Mouse (Mus musculus): ENCODE measurements at regions not wholly inside any gene's neighbourhood (a gene's known extent, or its start where the extent isn't known, plus 50 kb on each side); places are given as distances from the start of the nearest gene placed in this dataset.

DNA sequence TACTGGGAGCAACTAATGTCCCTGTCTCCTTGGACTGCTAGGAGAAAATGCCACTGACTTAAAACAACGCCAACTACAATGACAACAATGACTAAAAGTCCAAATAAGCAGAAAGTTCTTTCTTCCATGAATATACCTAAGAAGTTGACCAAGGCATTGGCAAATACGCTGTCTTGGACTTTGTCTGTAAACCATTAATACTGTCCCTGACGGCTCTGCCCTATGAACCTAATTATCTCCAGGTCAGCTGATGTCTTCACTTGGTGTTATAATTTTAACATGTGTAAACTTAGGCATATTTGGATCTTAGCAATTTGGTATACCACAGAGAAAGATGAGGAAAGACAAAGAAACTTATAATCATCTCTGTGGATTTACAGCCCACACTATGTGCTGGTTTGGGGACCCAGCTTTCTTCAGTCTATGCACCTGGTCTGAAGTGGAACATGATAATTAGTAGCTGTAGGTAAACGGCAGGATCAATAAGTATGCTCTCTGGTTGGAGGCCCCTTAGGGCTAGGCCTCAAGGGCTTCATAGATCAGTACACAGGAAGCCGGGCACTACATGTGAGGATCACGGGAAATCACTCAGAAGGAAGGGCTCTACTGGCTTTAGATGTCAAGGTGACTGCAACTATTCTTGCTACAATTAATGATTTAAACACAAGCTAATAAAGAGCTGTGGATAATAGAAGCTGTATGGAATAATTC lies 380.3 kb upstream of the Adgrl2 start:
- H3K4me2 ChIP-seq (replicated peaks; ENCODE audit: low read depth), result no peak overlapping the region
- no peaks in the 10 kb centered on the region for H3K9me3 ChIP-seq (ENCODE audit: control insufficient read depth)
- H3K4me1 ChIP-seq (replicated peaks; ENCODE audit: control insufficient read depth, insufficient read depth, low read length), result no peaks in the 10 kb centered on the region
- no peak for TF ChIP-seq CTCF (IDR thresholded peaks at IDR 0.05; ENCODE audit: low read depth)
- 53% methylated on average over 6 of the region's 6 CpGs for WGBS
- no peak overlapping the region for H3K9ac ChIP-seq (ENCODE audit: low read depth, low read length)
- H3K36me3 ChIP-seq (ENCODE audit: control insufficient read depth, insufficient read depth), result no peaks in the 10 kb centered on the region
- H3K27me3 ChIP-seq (replicated peaks; ENCODE audit: control insufficient read depth, insufficient read depth, low read length), result no peaks in the 10 kb centered on the region
- peak overlapping the region; percentile 60 for H3K27ac ChIP-seq (ENCODE audit: low read depth, low read length)
- ATAC-seq, result peak; percentile 93
- H3K4me3 ChIP-seq (ENCODE audit: low read depth, low read length), result no peak overlapping the region

GRCm38 (mm10) chr3:149367888-149368287 lies 377.5 kb upstream of the Adgrl2 start:
- Histone ChIP-seq H3K36me3 (ENCODE audit: control insufficient read depth, insufficient read depth) (no peaks in the 10 kb centered on the region), H3K9ac (ENCODE audit: low read depth, low read length) (no peak overlapping the region), H3K27me3 (replicated peaks; ENCODE audit: control insufficient read depth, insufficient read depth, low read length) (no peaks in the 10 kb centered on the region), H3K27ac (ENCODE audit: low read depth, low read length) (no peak overlapping the region), H3K4me3 (ENCODE audit: low read depth, low read length) (no peak overlapping the region), H3K9me3 (ENCODE audit: control insufficient read depth) (no peaks in the 10 kb centered on the region), H3K4me2 (replicated peaks; ENCODE audit: low read depth) (no peak overlapping the region), H3K4me1 (replicated peaks; ENCODE audit: control insufficient read depth, insufficient read depth, low read length) (no peaks in the 10 kb centered on the region)
- no peak for ATAC-seq
- no peak for TF ChIP-seq CTCF (IDR thresholded peaks at IDR 0.05; ENCODE audit: low read depth)
- WGBS, result 87% methylated on average over 3 of the region's 3 CpGs

- H3K9me3 ChIP-seq (ENCODE audit: control insufficient read depth), result no peaks in the 10 kb centered on the region
- H3K27me3 ChIP-seq (replicated peaks; ENCODE audit: control insufficient read depth, insufficient read depth, low read length), result no peaks in the 10 kb centered on the region
- H3K4me1 ChIP-seq (replicated peaks; ENCODE audit: control insufficient read depth, insufficient read depth, low read length), result no peaks in the 10 kb centered on the region
- no peak overlapping the region for H3K27ac ChIP-seq (ENCODE audit: low read depth, low read length)
- H3K9ac ChIP-seq (ENCODE audit: low read depth, low read length), result no peak overlapping the region
- TF ChIP-seq CTCF (IDR thresholded peaks at IDR 0.05; ENCODE audit: low read depth), result no peak
- H3K4me3 ChIP-seq (ENCODE audit: low read depth, low read length), result no peak overlapping the region
- 75% methylated on average over 2 of the region's 2 CpGs for WGBS
- ATAC-seq, result no peak
- H3K4me2 ChIP-seq (replicated peaks; ENCODE audit: low read depth), result no peak overlapping the region
- no peaks in the 10 kb centered on the region for H3K36me3 ChIP-seq (ENCODE audit: control insufficient read depth, insufficient read depth)
These were observed 369.8 kb upstream of the Adgrl2 start for GRCm38 (mm10) chr3:149360164-149360563.

DNA sequence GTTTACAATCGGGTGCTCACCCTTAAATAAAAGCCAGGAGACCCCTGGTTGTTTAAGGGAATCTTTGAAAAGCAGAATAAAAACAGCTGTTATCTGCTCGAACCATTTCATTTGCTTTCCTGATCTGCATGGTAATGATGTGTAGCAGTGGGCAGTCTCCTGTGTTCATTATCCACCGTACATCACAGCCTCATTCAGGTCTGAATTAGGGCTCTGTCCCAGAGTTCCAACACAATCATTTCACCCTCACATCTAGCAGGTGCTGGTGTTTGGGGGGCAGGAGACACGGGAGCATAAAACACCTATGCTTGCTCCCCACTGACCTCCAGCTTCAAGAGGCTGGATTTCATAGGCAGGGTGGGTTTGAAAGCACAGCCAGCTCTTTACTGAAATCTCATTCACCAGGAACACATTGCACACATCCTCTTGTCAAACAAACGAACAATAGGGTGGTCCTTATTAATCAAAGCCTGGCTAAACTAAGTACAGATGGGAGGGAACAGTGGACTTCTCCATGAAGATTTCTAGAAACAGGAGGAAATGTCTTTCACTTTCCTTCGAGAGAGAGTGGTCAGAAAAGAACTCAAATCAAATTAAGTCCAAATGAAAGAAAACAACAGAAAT lies 368.3 kb upstream of the Adgrl2 start:
- Histone ChIP-seq H3K4me1 (replicated peaks; ENCODE audit: control insufficient read depth, insufficient read depth, low read length) (no peaks in the 10 kb centered on the region), H3K36me3 (ENCODE audit: control insufficient read depth, insufficient read depth) (no peaks in the 10 kb centered on the region), H3K9me3 (ENCODE audit: control insufficient read depth) (no peaks in the 10 kb centered on the region), H3K27ac (ENCODE audit: low read depth, low read length) (no peak overlapping the region), H3K4me2 (replicated peaks; ENCODE audit: low read depth) (no peak overlapping the region), H3K9ac (ENCODE audit: low read depth, low read length) (no peak overlapping the region), H3K4me3 (ENCODE audit: low read depth, low read length) (no peak overlapping the region), H3K27me3 (replicated peaks; ENCODE audit: control insufficient read depth, insufficient read depth, low read length) (no peaks in the 10 kb centered on the region)
- no peak for ATAC-seq
- no peak for TF ChIP-seq CTCF (IDR thresholded peaks at IDR 0.05; ENCODE audit: low read depth)
- 31% methylated on average over 6 of the region's 6 CpGs for WGBS

- no peak for ATAC-seq
- H3K27me3 ChIP-seq (replicated peaks; ENCODE audit: control insufficient read depth, insufficient read depth, low read length), result no peaks in the 10 kb centered on the region
- H3K4me1 ChIP-seq (replicated peaks; ENCODE audit: control insufficient read depth, insufficient read depth, low read length), result no peaks in the 10 kb centered on the region
- H3K9me3 ChIP-seq (ENCODE audit: control insufficient read depth), result no peaks in the 10 kb centered on the region
- no peaks in the 10 kb centered on the region for H3K36me3 ChIP-seq (ENCODE audit: control insufficient read depth, insufficient read depth)
- TF ChIP-seq CTCF (IDR thresholded peaks at IDR 0.05; ENCODE audit: low read depth), result no peak
- no peak overlapping the region for H3K4me2 ChIP-seq (replicated peaks; ENCODE audit: low read depth)
- no peak overlapping the region for H3K27ac ChIP-seq (ENCODE audit: low read depth, low read length)
- no peak overlapping the region for H3K4me3 ChIP-seq (ENCODE audit: low read depth, low read length)
- H3K9ac ChIP-seq (ENCODE audit: low read depth, low read length), result no peak overlapping the region
- WGBS, result 51% methylated on average over 14 of the region's 14 CpGs
These were observed 367.7 kb upstream of the Adgrl2 start for GRCm38 (mm10) chr3:149357903-149358569.

DNA sequence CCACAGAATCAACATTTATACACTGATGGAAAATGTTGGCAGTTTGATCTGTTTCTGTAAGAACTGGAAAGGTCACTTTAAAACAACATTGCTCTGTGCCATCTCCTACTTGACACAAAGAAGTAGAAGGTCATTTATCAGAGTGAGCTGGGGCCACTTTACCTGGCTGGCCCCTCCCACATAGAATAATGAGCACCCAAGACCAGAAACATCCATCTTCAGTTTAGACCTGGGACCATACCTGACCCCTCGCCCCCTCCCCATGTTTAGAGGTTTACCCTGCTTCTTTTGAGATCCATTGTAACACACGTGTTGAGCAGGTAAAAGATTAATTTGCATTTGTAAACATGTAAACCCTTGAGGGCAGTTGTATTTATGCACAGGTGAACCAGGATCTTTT lies 366.8 kb upstream of the Adgrl2 start:
- Histone ChIP-seq H3K27me3 (replicated peaks; ENCODE audit: control insufficient read depth, insufficient read depth, low read length) (no peaks in the 10 kb centered on the region), H3K27ac (ENCODE audit: low read depth, low read length) (no peak overlapping the region), H3K9me3 (ENCODE audit: control insufficient read depth) (no peaks in the 10 kb centered on the region), H3K36me3 (ENCODE audit: control insufficient read depth, insufficient read depth) (no peaks in the 10 kb centered on the region), H3K4me1 (replicated peaks; ENCODE audit: control insufficient read depth, insufficient read depth, low read length) (no peaks in the 10 kb centered on the region), H3K4me3 (ENCODE audit: low read depth, low read length) (no peak overlapping the region), H3K9ac (ENCODE audit: low read depth, low read length) (no peak overlapping the region), H3K4me2 (replicated peaks; ENCODE audit: low read depth) (no peak overlapping the region)
- no peak for ATAC-seq
- no peak for TF ChIP-seq CTCF (IDR thresholded peaks at IDR 0.05; ENCODE audit: low read depth)
- 43% methylated on average over 2 of the region's 2 CpGs for WGBS

All from intestine, postnatal 0 days (tissue).